Mouse (Mus musculus): Measurements from ENCODE around the gene Zfp57.

GRCm38 (mm10) chr17:37048383-37048782 lies 47.4 kb downstream of the Zfp57 start:
- TF ChIP-seq CTCF (IDR thresholded peaks at IDR 0.05; ENCODE audit: low read depth) (no peak), EP300 (optimal IDR thresholded peaks at IDR 0.05) (no peak)
